ENCODE assay signal across 47 mouse cellular contexts in genomic region chr6:40953716-40954115, GRCm38 (mm10). TPM values are rescaled to one million over a fixed set of nuclear protein-coding genes. Genes with fewer than 3 reads are reported as not detected.
"Had no signal": no experiment of that assay in that cellular context is flagged by ENCODE, and none has a peak within 500 bp of the region (broad histone marks: within the 10 kb centered on the region; RNA-seq: fewer than 3 reads in every experiment).

No protein-coding gene starts in this region.

- H3K27ac ChIP-seq: limb, embryonic 10.5 days; limb, embryonic 12.5 days; limb, embryonic 13.5 days; limb, embryonic 15.5 days; liver, embryonic 12.5 days; liver, embryonic 13.5 days; liver, embryonic 14.5 days; liver, embryonic 15.5 days; lung, embryonic 15.5 days; macrophage; midbrain, embryonic 10.5 days; midbrain, embryonic 12.5 days; midbrain, embryonic 13.5 days; midbrain, embryonic 15.5 days; neural tube, embryonic 12.5 days had no signal

- ATAC-seq: liver, embryonic 12.5 days; liver, postnatal 0 days; lung, postnatal 0 days; midbrain, embryonic 13.5 days; midbrain, embryonic 15.5 days; midbrain, embryonic 16.5 days had no signal

- H3K4me2 ChIP-seq: limb, embryonic 12.5 days; limb, embryonic 13.5 days; limb, embryonic 15.5 days; liver, embryonic 11.5 days; liver, embryonic 12.5 days; liver, embryonic 13.5 days; liver, embryonic 15.5 days; lung, embryonic 14.5 days; lung, embryonic 15.5 days; midbrain, embryonic 11.5 days; midbrain, embryonic 12.5 days; midbrain, embryonic 13.5 days; midbrain, embryonic 15.5 days; neural tube, embryonic 12.5 days had no signal

- H3K4me1 ChIP-seq: limb, embryonic 10.5 days; limb, embryonic 12.5 days; limb, embryonic 13.5 days; limb, embryonic 15.5 days; liver, embryonic 12.5 days; liver, embryonic 13.5 days; liver, embryonic 15.5 days; lung, embryonic 15.5 days; megakaryocyte, embryonic 14.5 days; midbrain, embryonic 10.5 days; midbrain, embryonic 12.5 days; midbrain, embryonic 13.5 days; midbrain, embryonic 15.5 days; neural tube, embryonic 12.5 days had no signal

- H3K9ac ChIP-seq: limb, embryonic 12.5 days; limb, embryonic 13.5 days; limb, embryonic 15.5 days; liver, embryonic 12.5 days; liver, embryonic 13.5 days; liver, embryonic 14.5 days; liver, embryonic 15.5 days; liver, postnatal 0 days; lung, embryonic 14.5 days; lung, embryonic 15.5 days; midbrain, embryonic 12.5 days; midbrain, embryonic 13.5 days; midbrain, embryonic 15.5 days; neural tube, embryonic 12.5 days had no signal

- H3K4me3 ChIP-seq: limb, embryonic 10.5 days; limb, embryonic 12.5 days; limb, embryonic 13.5 days; limb, embryonic 15.5 days; liver, embryonic 12.5 days; liver, embryonic 13.5 days; liver, embryonic 15.5 days; lung, embryonic 15.5 days; megakaryocyte, embryonic 14.5 days; midbrain, embryonic 10.5 days; midbrain, embryonic 12.5 days; midbrain, embryonic 13.5 days; midbrain, embryonic 15.5 days; myocyte; neural tube, embryonic 12.5 days had no signal

- DNase-seq: left cerebral cortex, postnatal 4 days; liver; liver, embryonic 13.5 days; liver, postnatal 0 days; lung, adult 18-20 months; lung, adult 2 months; lung, embryonic 14.5 days; lung, postnatal 10 days; lung, postnatal 14 days; lung, postnatal 36 days; lung, postnatal 4 days; midbrain, embryonic 14.5 days had no signal

- H3K36me3 ChIP-seq: limb, embryonic 10.5 days; limb, embryonic 12.5 days; limb, embryonic 13.5 days; limb, embryonic 15.5 days; liver, embryonic 12.5 days; liver, embryonic 13.5 days; liver, embryonic 15.5 days; lung, embryonic 15.5 days; midbrain, embryonic 10.5 days; midbrain, embryonic 12.5 days; midbrain, embryonic 13.5 days; midbrain, embryonic 15.5 days; neural tube, embryonic 12.5 days had no signal

- H3K27me3 ChIP-seq: limb, embryonic 12.5 days; limb, embryonic 13.5 days; limb, embryonic 15.5 days; liver, embryonic 12.5 days; liver, embryonic 13.5 days; liver, embryonic 15.5 days; lung, embryonic 15.5 days; megakaryocyte, embryonic 14.5 days; midbrain, embryonic 12.5 days; midbrain, embryonic 13.5 days; midbrain, embryonic 15.5 days; neural tube, embryonic 12.5 days had no signal

- H3K9me3 ChIP-seq: limb, embryonic 10.5 days; limb, embryonic 12.5 days; limb, embryonic 13.5 days; limb, embryonic 15.5 days; liver, embryonic 12.5 days; liver, embryonic 13.5 days; liver, embryonic 15.5 days; lung, embryonic 15.5 days; midbrain, embryonic 12.5 days; midbrain, embryonic 13.5 days; midbrain, embryonic 15.5 days; neural tube, embryonic 12.5 days had no signal

RNA-seq across cellular contexts. Expression of gene Gm4744, which starts 2.0 kb away (rescaled TPM):
- total RNA-seq: left cerebral cortex, postnatal 10 days; left cerebral cortex, postnatal 14 days; left cerebral cortex, postnatal 25 days; left cerebral cortex, postnatal 36 days; left cerebral cortex, postnatal 4 days; liver, adult 2 months; megakaryocyte progenitor cell, adult 5-6 weeks; megakaryocyte, adult 5-6 weeks; megakaryocyte-erythroid progenitor cell, adult 5-6 weeks; midbrain, postnatal 0 days; monocyte, adult 5-6 weeks had no signal
- polyA plus RNA-seq: limb, embryonic 10.5 days; limb, embryonic 11.5 days; limb, embryonic 12.5 days; limb, embryonic 13.5 days; limb, embryonic 14.5 days; limb, embryonic 15.5 days; liver, adult 2 months; liver, embryonic 11.5 days; liver, embryonic 12.5 days; liver, embryonic 13.5 days; liver, embryonic 14.5 days; liver, embryonic 15.5 days; liver, embryonic 16.5 days; liver, postnatal 0 days; lung, adult 2 months; lung, embryonic 14.5 days; lung, embryonic 15.5 days; lung, embryonic 16.5 days; lung, postnatal 0 days; macrophage; midbrain, embryonic 10.5 days; midbrain, embryonic 11.5 days; midbrain, embryonic 12.5 days; midbrain, embryonic 13.5 days; midbrain, embryonic 14.5 days; midbrain, embryonic 15.5 days; midbrain, embryonic 16.5 days; midbrain, postnatal 0 days; myocyte; neural tube, embryonic 11.5 days; neural tube, embryonic 12.5 days had no signal

RNA-seq across cellular contexts. Expression of gene 1810009J06Rik, which starts 10.8 kb away (rescaled TPM):
- total RNA-seq: left cerebral cortex, postnatal 10 days; left cerebral cortex, postnatal 14 days; left cerebral cortex, postnatal 25 days; left cerebral cortex, postnatal 36 days; left cerebral cortex, postnatal 4 days; liver, adult 2 months; megakaryocyte progenitor cell, adult 5-6 weeks; megakaryocyte, adult 5-6 weeks; megakaryocyte-erythroid progenitor cell, adult 5-6 weeks; midbrain, postnatal 0 days; monocyte, adult 5-6 weeks had no signal
- polyA plus RNA-seq: limb, embryonic 10.5 days; limb, embryonic 11.5 days; limb, embryonic 12.5 days; limb, embryonic 13.5 days; limb, embryonic 14.5 days; limb, embryonic 15.5 days; liver, adult 2 months; liver, embryonic 11.5 days; liver, embryonic 12.5 days; liver, embryonic 13.5 days; liver, embryonic 14.5 days; liver, embryonic 15.5 days; liver, embryonic 16.5 days; liver, postnatal 0 days; lung, adult 2 months; lung, embryonic 14.5 days; lung, embryonic 15.5 days; lung, embryonic 16.5 days; lung, postnatal 0 days; macrophage; midbrain, embryonic 10.5 days; midbrain, embryonic 11.5 days; midbrain, embryonic 12.5 days; midbrain, embryonic 13.5 days; midbrain, embryonic 14.5 days; midbrain, embryonic 15.5 days; midbrain, embryonic 16.5 days; midbrain, postnatal 0 days; myocyte; neural tube, embryonic 11.5 days; neural tube, embryonic 12.5 days had no signal

RNA-seq across cellular contexts. Expression of gene 1700074P13Rik, which starts 13.4 kb away (rescaled TPM):
- total RNA-seq: left cerebral cortex, postnatal 10 days; left cerebral cortex, postnatal 14 days; left cerebral cortex, postnatal 25 days; left cerebral cortex, postnatal 36 days; left cerebral cortex, postnatal 4 days; liver, adult 2 months; megakaryocyte progenitor cell, adult 5-6 weeks; megakaryocyte, adult 5-6 weeks; megakaryocyte-erythroid progenitor cell, adult 5-6 weeks; midbrain, postnatal 0 days had no signal
- polyA plus RNA-seq: limb, embryonic 10.5 days; limb, embryonic 11.5 days; limb, embryonic 12.5 days; limb, embryonic 13.5 days; limb, embryonic 14.5 days; limb, embryonic 15.5 days; liver, adult 2 months; liver, embryonic 11.5 days; liver, embryonic 12.5 days; liver, embryonic 13.5 days; liver, embryonic 14.5 days; liver, embryonic 15.5 days; liver, embryonic 16.5 days; liver, postnatal 0 days; lung, adult 2 months; lung, embryonic 14.5 days; lung, embryonic 15.5 days; lung, embryonic 16.5 days; lung, postnatal 0 days; macrophage; midbrain, embryonic 10.5 days; midbrain, embryonic 11.5 days; midbrain, embryonic 12.5 days; midbrain, embryonic 13.5 days; midbrain, embryonic 14.5 days; midbrain, embryonic 15.5 days; midbrain, embryonic 16.5 days; midbrain, postnatal 0 days; myocyte; neural tube, embryonic 11.5 days; neural tube, embryonic 12.5 days had no signal

RNA-seq across cellular contexts. Expression of gene Gm2663, which starts 45.6 kb away (rescaled TPM):
- total RNA-seq: left cerebral cortex, postnatal 10 days; left cerebral cortex, postnatal 14 days; left cerebral cortex, postnatal 25 days; left cerebral cortex, postnatal 36 days; left cerebral cortex, postnatal 4 days; liver, adult 2 months; megakaryocyte progenitor cell, adult 5-6 weeks; megakaryocyte, adult 5-6 weeks; megakaryocyte-erythroid progenitor cell, adult 5-6 weeks; midbrain, postnatal 0 days; monocyte, adult 5-6 weeks had no signal
- polyA plus RNA-seq: limb, embryonic 10.5 days; limb, embryonic 11.5 days; limb, embryonic 12.5 days; limb, embryonic 13.5 days; limb, embryonic 14.5 days; limb, embryonic 15.5 days; liver, adult 2 months; liver, embryonic 11.5 days; liver, embryonic 12.5 days; liver, embryonic 13.5 days; liver, embryonic 14.5 days; liver, embryonic 15.5 days; liver, embryonic 16.5 days; liver, postnatal 0 days; lung, adult 2 months; lung, embryonic 14.5 days; lung, embryonic 15.5 days; lung, embryonic 16.5 days; lung, postnatal 0 days; macrophage; midbrain, embryonic 10.5 days; midbrain, embryonic 11.5 days; midbrain, embryonic 12.5 days; midbrain, embryonic 13.5 days; midbrain, embryonic 14.5 days; midbrain, embryonic 15.5 days; midbrain, embryonic 16.5 days; myocyte; neural tube, embryonic 11.5 days; neural tube, embryonic 12.5 days had no signal

RNA-seq across cellular contexts. Expression of gene Prss58, which starts 53.5 kb away (rescaled TPM):
- total RNA-seq: left cerebral cortex, postnatal 10 days; left cerebral cortex, postnatal 14 days; left cerebral cortex, postnatal 25 days; left cerebral cortex, postnatal 36 days; left cerebral cortex, postnatal 4 days; liver, adult 2 months; megakaryocyte progenitor cell, adult 5-6 weeks; megakaryocyte, adult 5-6 weeks; megakaryocyte-erythroid progenitor cell, adult 5-6 weeks; midbrain, postnatal 0 days had no signal
- polyA plus RNA-seq: limb, embryonic 10.5 days; limb, embryonic 11.5 days; limb, embryonic 12.5 days; limb, embryonic 13.5 days; limb, embryonic 14.5 days; limb, embryonic 15.5 days; liver, adult 2 months; liver, embryonic 11.5 days; liver, embryonic 12.5 days; liver, embryonic 13.5 days; liver, embryonic 14.5 days; liver, embryonic 15.5 days; liver, embryonic 16.5 days; liver, postnatal 0 days; lung, adult 2 months; lung, embryonic 14.5 days; lung, embryonic 15.5 days; lung, embryonic 16.5 days; lung, postnatal 0 days; macrophage; midbrain, embryonic 10.5 days; midbrain, embryonic 11.5 days; midbrain, embryonic 12.5 days; midbrain, embryonic 13.5 days; midbrain, embryonic 14.5 days; midbrain, embryonic 15.5 days; midbrain, embryonic 16.5 days; midbrain, postnatal 0 days; myocyte; neural tube, embryonic 11.5 days; neural tube, embryonic 12.5 days had no signal
